Mouse (Mus musculus) MEL (cell line): ENCODE data around the gene Il6st. TPM values are rescaled to one million over a fixed set of nuclear protein-coding genes. Genes with fewer than 3 reads are reported as not detected.

Source experiments
- DNase-seq: peaks from one replicate; pipeline ENCODE4 v3.0.0; 2011; ENCODE audit warnings: low read depth, low spot score
- H3K27ac ChIP-seq: 2 replicates; pipeline ENCODE4 v1.5.1; 2012; ENCODE audit warnings: low read depth, mild to moderate bottlenecking, control low read depth, low read length, moderate library complexity; ENCODE audit not compliant: control insufficient read depth
- H3K27me3 ChIP-seq, 2 experiments: fragments of 150-350 bp in 1 of 2; sonication (generic) in 1 of 2; 2 replicates each; pipeline ENCODE4 v1.6.1; 2012; ENCODE audit warnings: low read length in 2 of 2, mild to moderate bottlenecking in 2 of 2, improper control_type of control experiment in 1 of 2, moderate library complexity in 1 of 2; ENCODE audit not compliant: insufficient read depth in 2 of 2, control insufficient read depth in 1 of 2
- H3K36me3 ChIP-seq, 2 experiments: 2 replicates each; pipeline ENCODE4 v1.6.1; 2012 to 2014; ENCODE audit warnings: low read length in 2 of 2, improper control_type of control experiment in 1 of 2, inconsistent platforms in 1 of 2, mild to moderate bottlenecking in 1 of 2; ENCODE audit not compliant: insufficient read depth in 2 of 2, control insufficient read depth in 1 of 2
- H3K4me1 ChIP-seq, 2 experiments: fragments of 150-350 bp in 1 of 2; sonication (generic) in 1 of 2; 2 replicates each; pipeline ENCODE4 v1.6.1; 2012; ENCODE audit warnings: low read length in 2 of 2, improper control_type of control experiment in 1 of 2, mild to moderate bottlenecking in 1 of 2; ENCODE audit not compliant: insufficient read depth in 2 of 2, control insufficient read depth in 1 of 2
- H3K4me3 ChIP-seq, 2 experiments: fragments of 150-350 bp in 1 of 2; sonication (generic) in 1 of 2; 2 replicates each; pipeline ENCODE4 v1.5.1; 2012; ENCODE audit warnings: low read depth in 2 of 2, low read length in 2 of 2, mild to moderate bottlenecking in 2 of 2, moderate library complexity in 2 of 2, control low read depth in 1 of 2, improper control_type of control experiment in 1 of 2; ENCODE audit not compliant: control insufficient read depth in 1 of 2, insufficient read depth in 1 of 2
- H3K79me2 ChIP-seq: 2 replicates; pipeline ENCODE4 v1.6.1; 2012; ENCODE audit warnings: mild to moderate bottlenecking, low read length, moderate library complexity; ENCODE audit not compliant: control insufficient read depth, poor library complexity, insufficient read depth
- H3K9ac ChIP-seq: 2 replicates; pipeline ENCODE4 v1.6.1; 2012; ENCODE audit warnings: low read depth, mild to moderate bottlenecking, control low read depth, low read length, moderate library complexity; ENCODE audit not compliant: control insufficient read depth, poor library complexity, severe bottlenecking
- H3K9me3 ChIP-seq: fragments of 150-350 bp; sonication (generic); replicated peaks from 2 replicates; pipeline ENCODE4 v1.6.1; 2012; ENCODE audit warnings: mild to moderate bottlenecking, low read length, improper control_type of control experiment, moderate library complexity; ENCODE audit not compliant: insufficient read depth
- CHD2 ChIP-seq: IDR thresholded peaks from 2 replicates; pipeline ENCODE4 v1.6.1; 2011; ENCODE audit warnings: low read length, improper control_type of control experiment
- E2F4 ChIP-seq: IDR thresholded peaks from 2 replicates; pipeline ENCODE4 v1.6.1; 2011; ENCODE audit warnings: low read depth, low read length, improper control_type of control experiment, borderline replicate concordance
- GABPA ChIP-seq: IDR thresholded peaks from 2 replicates; pipeline ENCODE4 v1.6.1; 2012; ENCODE audit warnings: low read depth, mild to moderate bottlenecking, inconsistent platforms, low read length, improper control_type of control experiment, moderate library complexity
- GATA1 ChIP-seq: IDR thresholded peaks from 2 replicates; pipeline ENCODE4 v1.6.1; 2011; ENCODE audit warnings: low read depth, low read length, improper control_type of control experiment
- HCFC1 ChIP-seq: IDR thresholded peaks from 2 replicates; pipeline ENCODE4 v1.6.1; 2012; ENCODE audit warnings: low read depth, mild to moderate bottlenecking, inconsistent platforms, low read length, improper control_type of control experiment, moderate library complexity
- KAT2A ChIP-seq: conservative IDR thresholded peaks from 2 replicates; pipeline ENCODE4 v1.6.1; 2012; ENCODE audit warnings: low read depth, low read length, improper control_type of control experiment, inconsistent platforms
- MAZ ChIP-seq: IDR thresholded peaks from 2 replicates; pipeline ENCODE4 v1.6.1; 2012; ENCODE audit warnings: low read depth, mild to moderate bottlenecking, inconsistent platforms, low read length, improper control_type of control experiment
- MEF2A ChIP-seq: IDR thresholded peaks from 2 replicates; pipeline ENCODE4 v1.6.1; 2014; ENCODE audit warnings: low read depth, mild to moderate bottlenecking, inconsistent platforms, low read length, improper control_type of control experiment; ENCODE audit not compliant: poor library complexity, insufficient replicate concordance, severe bottlenecking; ENCODE audit errors: extremely low read depth
- MYB ChIP-seq: IDR thresholded peaks from 2 replicates; pipeline ENCODE4 v1.6.1; 2011; ENCODE audit warnings: mild to moderate bottlenecking, low read depth, low read length, improper control_type of control experiment
- NELFE ChIP-seq: IDR thresholded peaks from 2 replicates; pipeline ENCODE4 v1.6.1; 2011; ENCODE audit warnings: low read depth, low read length, improper control_type of control experiment
- NRF1 ChIP-seq: IDR thresholded peaks from 2 replicates; pipeline ENCODE4 v1.6.1; 2014; ENCODE audit warnings: low read depth, mild to moderate bottlenecking, inconsistent platforms, low read length, improper control_type of control experiment, moderate library complexity; ENCODE audit not compliant: poor library complexity, insufficient read depth, severe bottlenecking
- POLR2AphosphoS2 ChIP-seq: IDR thresholded peaks from 2 replicates; pipeline ENCODE4 v1.6.1; 2011; ENCODE audit warnings: low read length, improper control_type of control experiment
- POLR2AphosphoS5 ChIP-seq: IDR thresholded peaks from 2 replicates; pipeline ENCODE4 v1.6.1; 2012; ENCODE audit warnings: low read depth, borderline replicate concordance, mild to moderate bottlenecking, inconsistent platforms, low read length, moderate library complexity, mixed read lengths
- SMC3 ChIP-seq: IDR thresholded peaks from 2 replicates; pipeline ENCODE4 v1.6.1; 2011; ENCODE audit warnings: low read depth, low read length, improper control_type of control experiment
- TAL1 ChIP-seq: IDR thresholded peaks from 2 replicates; pipeline ENCODE4 v1.6.1; 2012; ENCODE audit warnings: mild to moderate bottlenecking, inconsistent platforms, low read length, moderate library complexity, mixed read lengths
- TBP ChIP-seq: IDR thresholded peaks from 2 replicates; pipeline ENCODE4 v1.8.0; 2011; ENCODE audit warnings: low read depth, low read length, improper control_type of control experiment
- USF2 ChIP-seq, 2 experiments: IDR thresholded peaks; 2 replicates each; pipeline ENCODE4 v1.6.1; 2011 to 2012; ENCODE audit warnings: improper control_type of control experiment in 2 of 2, low read length in 2 of 2, borderline replicate concordance in 1 of 2, inconsistent platforms in 1 of 2, low read depth in 1 of 2, mild to moderate bottlenecking in 1 of 2; ENCODE audit not compliant: insufficient read depth in 1 of 2
- ZKSCAN1 ChIP-seq: IDR thresholded peaks from 2 replicates; pipeline ENCODE4 v1.6.1; 2012; ENCODE audit warnings: low read depth, mild to moderate bottlenecking, inconsistent platforms, low read length, improper control_type of control experiment, moderate library complexity
- ZMIZ1 ChIP-seq: IDR thresholded peaks from 2 replicates; pipeline ENCODE4 v1.6.1; 2012; ENCODE audit warnings: low read depth, mild to moderate bottlenecking, inconsistent platforms, low read length, improper control_type of control experiment, moderate library complexity
- polyA plus RNA-seq, 2 experiments: library from polyadenylated mRNA; stranded (reverse) in 1 of 2; unstranded in 1 of 2; fragments of >175 nt in 1 of 2; fragments of >200 nt in 1 of 2; gene quantifications; 2 replicates each; pipeline versions ENCODE4 v1.2.1 to v1.2.4; 2012; ENCODE audit warnings: low replicate concordance in 2 of 2, low read depth in 1 of 2; ENCODE audit not compliant: insufficient read length in 2 of 2, insufficient read depth in 1 of 2, missing spikeins in 1 of 2
- total RNA-seq: library from RNA; depleted of rRNA; stranded (reverse); fragments of 300-350 nt; gene quantifications from 2 replicates; pipeline ENCODE4 v1.2.3, GENCODE M21; 2012; rRNA removed

Gene Il6st
- total and polyA plus RNA-seq, 3 experiments = 1.7 to 3.7 TPM; not detected in 1

DNA sequence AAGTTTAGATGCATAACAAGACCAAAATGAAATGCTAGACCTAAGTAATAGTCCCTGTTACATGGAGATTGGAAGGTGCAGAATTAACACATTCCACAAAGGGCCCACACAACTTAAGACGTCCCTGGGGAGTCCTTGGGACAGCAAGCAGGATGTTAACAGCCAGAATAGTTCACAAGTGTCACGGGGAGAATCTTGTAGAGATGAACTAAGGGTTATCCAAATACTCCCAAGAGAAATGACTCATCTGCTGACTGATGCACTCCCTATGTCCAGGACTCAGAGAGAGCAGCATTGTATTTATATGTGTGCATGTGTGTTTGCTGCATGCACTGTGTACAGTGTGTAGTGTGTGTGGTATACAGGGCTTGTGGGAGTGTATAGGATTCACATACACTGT is 92.6 kb downstream of the Il6st start:
- H3K9ac ChIP-seq = no peak overlapping the region
- H3K27ac ChIP-seq = no peak overlapping the region
- no peak overlapping the region for H3K4me3 ChIP-seq
- no peaks in the 10 kb centered on the region for H3K79me2 ChIP-seq
- peaks cover 8 to 11% of the 10 kb centered on the region in 2 experiments for H3K4me1 ChIP-seq
- H3K27me3 ChIP-seq = no peaks in the 10 kb centered on the region
- H3K9me3 ChIP-seq = no peaks in the 10 kb centered on the region; the same call in 1 of the 2 replicates
- DNase-seq = no peak
- H3K36me3 ChIP-seq = peaks cover 0 to 7% of the 10 kb centered on the region in 2 experiments; a peak in 2 of 4 replicates
- TF ChIP-seq SMC3 (no peak), USF2 (IDR thresholded peaks at IDR 0.05; ENCODE audit: borderline replicate concordance in 1 of 2, insufficient read depth in 1 of 2, low read depth in 1 of 2, low read length in 2 of 2) (no peak), POLR2AphosphoS2 (no peak), MAZ (no peak), NRF1 (no peak), E2F4 (no peak), ZMIZ1 (no peak), NELFE (no peak), POLR2AphosphoS5 (no peak), TBP (no peak), TAL1 (no peak), GATA1 (no peak), CHD2 (no peak), ZKSCAN1 (no peak), GABPA (no peak), MYB (no peak), KAT2A (no peak), MEF2A (no peak), HCFC1 (no peak)

Other genes starting within 250 kb of the Il6st start
- not detected in 2 replicates for gene Ankrd55, start 175.6 kb upstream of the Il6st start, total RNA-seq
- gene Ankrd55, start 175.6 kb upstream of the Il6st start, polyA plus RNA-seq = not detected
- gene Il31ra, start 130.3 kb downstream of the Il6st start, total RNA-seq = 2.1 and 2.2 TPM in 2 replicates
- 1 to 10 TPM in 1 of 2 experiments, not detected in 1; 2.1 TPM for gene Il31ra, start 130.3 kb downstream of the Il6st start, polyA plus RNA-seq
- 0.95 and 1.3 TPM in 2 replicates for gene Ddx4, start 188.4 kb downstream of the Il6st start, total RNA-seq
- under 1 TPM in 1 of 2 experiments, not detected in 1; 0.31 TPM for gene Ddx4, start 188.4 kb downstream of the Il6st start, polyA plus RNA-seq
- gene Slc38a9, start 196.7 kb downstream of the Il6st start, total RNA-seq = 11.9 and 14.1 TPM in 2 replicates
- 10 to 100 TPM in 1 of 2 experiments, not detected in 1; 10.8 TPM for gene Slc38a9, start 196.7 kb downstream of the Il6st start, polyA plus RNA-seq